Mouse (Mus musculus) stomach, adult 2 months (tissue): ENCODE data around the gene Gm8247. TPM values are rescaled to one million over a fixed set of nuclear protein-coding genes. Genes with fewer than 3 reads are reported as not detected.

Experiments used
- polyA plus RNA-seq: library from polyadenylated mRNA; depleted of rRNA; stranded (reverse); fragments of >200 nt; gene quantifications from 2 replicates; pipeline ENCODE4 v1.2.3, GENCODE M21; 2012; rRNA removed

Gm8247 gene
- polyA plus RNA-seq, result not detected in 2 replicates

GRCm38 (mm10) chr14:44582853-44583252 is at the start of gene Gm8247:
Gene Gm8247 (plus strand): TSS chr14:44583153.

DNA sequence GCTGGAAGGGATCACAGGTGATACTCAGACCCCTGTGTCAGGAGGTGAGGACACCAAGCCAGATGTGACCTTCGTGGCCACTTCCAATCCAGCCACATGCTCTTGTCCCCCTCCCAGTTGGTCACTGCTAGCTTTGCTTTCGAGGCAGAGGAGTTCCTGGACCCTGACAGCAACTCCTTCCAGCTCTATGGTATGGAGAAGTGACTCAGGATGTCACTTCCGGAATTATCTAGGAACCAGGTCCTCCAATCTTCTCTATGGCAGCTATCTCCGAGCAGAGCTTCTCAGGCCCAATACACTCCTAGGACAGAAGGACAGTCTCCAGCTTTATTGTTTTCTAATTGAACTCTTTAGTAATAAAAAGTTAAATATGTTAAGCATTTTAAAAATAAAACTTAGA is 44.8 kb downstream of the Gm8247 start, which contains the start of gene Gm5624:
Gene Gm5624, minus strand, starts transcription at position 202 of the 400 bp plus-strand sequence.

Other genes starting within 250 kb of the Gm8247 start
- not detected in 2 replicates for gene Gm5930, start 244.6 kb upstream of the Gm8247 start, polyA plus RNA-seq
- gene Gm8229, start 217.8 kb upstream of the Gm8247 start, polyA plus RNA-seq, result not detected in 2 replicates
- not detected in 2 replicates for gene Gm3371, start 172.5 kb upstream of the Gm8247 start, polyA plus RNA-seq
- gene Gm8232, start 149.5 kb upstream of the Gm8247 start, polyA plus RNA-seq, result not detected in 2 replicates
- gene BC061237, start 90.7 kb upstream of the Gm8247 start, polyA plus RNA-seq, result not detected in 2 replicates
- not detected in 2 replicates for gene Gm17093, start 64.9 kb upstream of the Gm8247 start, polyA plus RNA-seq
- not detected in 2 replicates for gene Gm5624, start 44.8 kb downstream of the Gm8247 start, polyA plus RNA-seq
- gene Gm8257, start 123.3 kb downstream of the Gm8247 start, polyA plus RNA-seq, result not detected in 2 replicates
- not detected in 2 replicates for gene Gm8267, start 167.2 kb downstream of the Gm8247 start, polyA plus RNA-seq